Mouse (Mus musculus): ENCODE measurements around the gene Chrm4.
A peak's percentile ranks its signal among the peaks of the same experiment; 100 is the strongest.

Gene Chrm4

DNA sequence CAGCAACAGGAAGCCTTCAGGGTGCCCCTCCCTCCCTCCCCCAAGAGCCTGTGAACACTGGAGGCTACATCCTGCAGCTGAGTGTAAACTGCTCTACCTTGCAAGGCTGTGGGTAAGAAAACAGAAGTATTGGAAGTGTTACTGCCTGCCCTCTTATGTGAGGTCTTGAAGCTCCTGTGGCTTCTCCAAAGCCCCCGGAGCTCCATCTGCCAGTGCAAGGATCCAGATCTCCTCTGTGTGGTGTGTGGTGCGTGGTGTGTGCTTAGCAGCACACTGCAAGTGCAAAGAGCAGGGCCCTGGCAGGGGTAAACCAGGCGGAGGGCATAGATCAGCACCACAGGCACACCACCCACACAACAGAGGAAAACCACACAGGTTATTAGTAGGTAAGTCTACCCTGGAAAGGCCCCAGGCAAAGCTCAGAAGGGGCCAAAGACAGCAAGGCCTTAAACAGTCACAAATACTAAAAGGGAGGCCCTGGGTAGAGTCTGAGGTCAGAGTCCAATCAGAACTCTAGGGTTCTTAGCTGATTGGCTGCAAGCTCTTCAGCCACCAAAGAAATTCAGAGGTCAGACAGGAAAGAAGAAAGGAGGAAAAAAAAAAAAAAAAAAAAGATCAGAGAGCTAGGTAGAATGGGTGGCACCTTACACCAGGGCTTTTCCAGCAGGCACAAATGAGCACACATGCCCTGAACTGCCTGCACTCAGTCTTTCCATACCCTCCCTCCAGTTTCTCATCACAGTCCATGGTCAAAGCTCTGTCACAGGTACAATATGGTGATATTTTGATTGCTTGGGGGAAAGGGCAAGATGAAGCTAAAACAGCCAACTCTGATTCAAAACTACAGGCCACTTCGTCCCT lies 35.1 kb downstream of the Chrm4 start:
- no peak for TF ChIP-seq GATA4 (IDR thresholded peaks at IDR 0.05; ENCODE audit: insufficient replicate concordance, low read length)

DNA sequence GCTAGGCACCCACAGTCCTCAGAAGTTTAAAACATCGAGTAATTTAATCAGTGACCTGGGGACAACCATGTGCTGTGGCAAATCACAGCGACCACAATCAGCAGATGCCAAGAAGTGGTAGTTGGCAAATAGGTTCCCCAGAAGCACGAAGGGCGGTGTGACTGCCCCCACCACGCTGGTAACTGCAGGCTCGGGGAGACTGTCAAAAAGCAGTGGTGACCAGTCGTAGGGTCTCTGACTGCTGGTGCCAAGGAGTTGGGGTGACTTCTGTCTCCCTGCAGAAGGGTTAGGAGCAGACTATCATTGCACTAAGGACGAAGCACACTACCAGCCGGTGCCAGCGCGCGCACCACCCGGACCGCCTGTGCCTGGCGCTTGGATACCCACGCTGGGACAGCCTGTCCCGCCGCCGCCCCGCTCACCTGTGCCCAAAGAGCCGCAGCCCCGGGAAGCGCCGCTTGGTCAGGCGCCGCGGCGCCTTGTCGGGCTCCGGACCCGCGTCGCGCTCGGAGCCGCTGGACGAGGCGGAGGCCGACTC lies 35.9 kb downstream of the Chrm4 start:
- TF ChIP-seq GATA4 (IDR thresholded peaks at IDR 0.05; ENCODE audit: insufficient replicate concordance, low read length): no peak

DNA sequence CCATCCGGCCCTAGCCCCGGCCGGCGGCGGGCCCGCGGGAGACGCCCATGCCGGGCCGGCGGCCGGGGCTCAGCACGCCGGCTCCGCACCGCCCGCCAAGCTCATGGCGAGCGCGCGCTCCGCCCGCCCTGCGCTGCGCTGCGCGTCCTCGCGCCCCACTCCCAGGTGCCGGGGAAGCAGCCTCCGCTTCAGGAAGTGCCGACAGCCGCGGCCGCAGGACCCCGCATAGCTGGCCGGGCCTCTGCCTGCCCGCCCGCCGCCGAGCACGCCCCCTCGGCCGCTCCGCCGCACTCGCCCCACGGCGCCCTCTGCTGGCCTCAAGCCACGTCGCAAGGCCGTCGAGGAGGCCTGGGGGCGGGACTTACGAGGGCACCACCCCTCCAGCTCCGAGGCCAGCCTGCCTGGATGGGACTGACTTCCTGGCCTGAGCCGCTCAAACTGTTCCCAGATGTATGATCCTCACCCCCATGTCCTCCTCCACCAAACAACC lies 36.4 kb downstream of the Chrm4 start:
- no peak; the same call in 1 of the 2 replicates for TF ChIP-seq GATA4 (IDR thresholded peaks at IDR 0.05; ENCODE audit: insufficient replicate concordance, low read length)

DNA sequence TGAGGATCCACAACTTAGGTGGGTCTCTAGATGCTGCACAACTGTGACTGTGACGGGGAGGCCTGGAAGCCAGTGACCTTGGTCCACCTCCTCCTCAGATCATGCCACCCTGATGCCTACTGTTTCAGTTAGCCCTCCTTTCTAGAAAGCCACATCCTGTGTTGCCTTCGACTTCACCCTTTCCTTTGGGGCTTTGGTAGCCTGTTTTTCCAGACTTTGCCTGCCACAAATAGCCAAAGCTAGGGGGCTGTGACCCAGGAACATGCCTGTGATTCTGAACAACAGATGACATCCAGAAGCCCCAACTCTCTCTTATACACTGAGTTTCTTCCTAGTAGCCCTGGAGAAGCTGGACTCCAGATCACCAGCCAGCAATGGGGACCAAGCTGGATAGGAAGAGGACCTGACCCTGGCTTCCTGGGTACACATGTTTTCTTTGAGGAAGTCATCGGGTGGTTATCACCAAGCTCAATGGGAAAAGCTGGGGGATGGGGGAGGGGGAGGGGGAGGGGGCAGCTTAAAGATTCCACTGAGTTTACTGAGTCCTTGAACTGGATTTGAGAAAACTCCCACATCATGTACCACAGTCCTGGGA lies 37.7 kb downstream of the Chrm4 start:
- TF ChIP-seq GATA4 (IDR thresholded peaks at IDR 0.05; ENCODE audit: insufficient replicate concordance, low read length): no peak

DNA sequence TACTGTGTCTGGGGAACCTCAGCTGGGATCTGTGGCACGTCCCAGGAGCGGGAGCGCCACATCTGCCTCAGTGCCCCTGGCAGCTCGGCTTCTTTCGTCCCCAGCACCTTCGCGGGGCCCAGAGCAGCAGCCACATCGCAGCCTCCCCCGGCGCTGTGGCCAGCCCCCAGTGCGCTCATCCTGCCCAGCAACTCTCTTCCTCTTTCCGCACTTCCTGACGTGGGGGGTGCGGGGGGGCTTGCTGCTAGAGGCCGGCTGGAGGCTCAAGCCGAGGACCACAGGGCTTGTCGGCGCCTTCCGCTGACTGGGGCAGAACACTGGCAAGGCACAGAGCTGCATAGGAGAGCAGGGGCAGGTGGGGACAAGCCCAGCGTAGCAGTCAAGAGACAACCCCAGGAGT lies 38.4 kb downstream of the Chrm4 start:
- peak; percentile 50; the same call in 1 of the 2 replicates for TF ChIP-seq GATA4 (IDR thresholded peaks at IDR 0.05; ENCODE audit: insufficient replicate concordance, low read length)

DNA sequence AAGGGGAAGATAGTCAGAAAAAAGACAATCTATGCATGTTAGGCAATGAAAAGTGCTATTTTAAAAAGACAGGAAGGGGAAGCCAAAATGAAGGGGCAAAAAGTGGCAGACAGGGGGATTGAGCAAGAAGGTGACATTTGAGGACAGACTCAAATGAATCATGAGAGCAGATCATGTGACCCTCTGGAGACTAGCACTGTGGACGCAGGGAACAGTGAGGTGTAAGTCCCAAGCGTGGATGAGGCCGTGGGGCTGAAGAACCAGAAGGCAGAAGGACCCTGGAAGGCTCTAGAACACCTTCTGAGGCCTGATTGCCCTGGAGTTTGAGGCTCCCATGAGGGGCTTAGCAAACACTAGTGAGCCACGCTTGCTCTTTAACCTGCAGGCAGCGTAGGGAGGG lies 39.3 kb downstream of the Chrm4 start:
- TF ChIP-seq GATA4 (IDR thresholded peaks at IDR 0.05; ENCODE audit: insufficient replicate concordance, low read length): no peak

DNA sequence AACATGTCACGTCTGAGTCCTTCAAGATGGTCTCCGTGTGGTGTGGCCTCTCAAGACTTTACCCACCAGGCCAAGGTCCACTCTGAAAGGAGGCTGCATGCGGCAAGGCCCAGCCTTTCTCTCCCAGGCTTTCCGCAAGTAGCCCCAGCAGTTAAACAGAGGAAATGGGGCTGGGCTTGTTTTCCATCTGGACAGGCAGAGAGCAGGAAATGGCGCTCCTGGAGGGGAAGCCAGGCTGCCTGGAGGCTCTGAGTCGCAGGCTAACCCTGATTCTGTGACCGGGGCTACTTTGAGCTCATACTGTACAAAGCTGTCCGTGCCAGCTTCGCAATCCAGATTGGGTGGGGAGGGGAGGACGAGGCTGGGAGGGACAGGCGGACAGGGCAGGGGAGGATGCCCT lies 40.9 kb downstream of the Chrm4 start:
- no peak for TF ChIP-seq GATA4 (IDR thresholded peaks at IDR 0.05; ENCODE audit: insufficient replicate concordance, low read length)

DNA sequence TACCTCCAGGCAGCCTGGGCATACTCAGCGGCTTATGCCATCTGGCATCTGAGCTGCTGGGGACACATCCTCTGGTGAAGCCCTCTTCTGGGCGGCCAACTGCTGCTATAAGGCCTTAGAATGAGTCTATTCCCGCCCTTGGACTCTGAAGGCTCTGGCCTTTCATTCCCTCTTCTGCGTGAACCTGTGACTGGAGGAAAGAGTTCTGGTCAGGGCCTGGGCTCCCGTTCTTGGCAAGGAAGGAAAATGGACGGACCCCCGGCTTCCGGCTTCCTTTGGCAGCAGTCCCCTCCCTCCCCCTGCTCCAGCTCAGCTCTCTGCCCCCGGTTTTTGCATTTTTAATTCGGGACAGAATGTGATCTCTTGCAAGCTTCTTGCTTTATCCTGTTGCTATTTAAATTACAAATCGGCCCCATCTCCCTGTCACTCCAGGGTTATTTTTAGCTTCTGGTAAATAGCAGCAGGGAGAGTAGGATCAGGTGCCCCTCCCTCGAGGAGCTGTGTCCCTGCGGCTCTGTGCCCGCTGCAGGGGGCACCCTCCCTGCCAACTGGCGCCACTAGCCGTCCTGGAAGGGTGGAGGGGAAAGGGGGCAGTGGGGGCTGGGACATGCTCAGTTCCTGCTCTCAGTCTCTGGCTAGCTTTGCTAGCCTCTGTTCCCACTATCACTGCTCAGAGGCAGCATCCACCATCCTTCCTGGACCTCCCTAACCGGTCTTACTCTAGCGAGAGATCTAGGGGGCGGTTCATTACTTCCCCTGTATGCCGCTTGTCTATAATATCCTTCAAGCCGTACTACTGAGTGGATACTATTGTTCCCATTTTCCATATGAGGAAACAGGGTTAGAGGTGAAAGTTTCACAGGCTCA lies 44.4 kb downstream of the Chrm4 start:
- no peak for TF ChIP-seq GATA4 (IDR thresholded peaks at IDR 0.05; ENCODE audit: insufficient replicate concordance, low read length)

DNA sequence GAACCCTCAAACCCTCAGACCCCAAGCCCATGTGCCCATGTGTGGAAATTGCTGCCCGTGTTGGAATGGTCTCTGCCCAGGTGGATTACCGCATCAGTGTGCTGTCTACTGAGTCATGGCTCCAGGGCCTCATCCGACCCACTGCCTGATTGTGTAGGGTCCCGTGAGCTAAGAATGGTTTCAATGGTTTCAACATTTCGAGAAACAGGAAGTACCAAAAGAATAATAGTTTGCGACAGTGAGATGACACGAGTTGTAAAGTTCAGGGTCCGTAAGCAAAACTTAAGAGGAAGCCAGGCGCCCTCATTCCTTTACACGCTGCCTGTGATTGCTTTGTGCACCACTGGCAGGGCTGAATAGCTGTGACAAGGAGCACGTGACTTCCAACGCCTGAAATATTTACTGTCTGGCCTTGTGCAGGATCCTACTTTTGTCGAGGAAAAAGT lies 45.1 kb downstream of the Chrm4 start:
- no peak for TF ChIP-seq GATA4 (IDR thresholded peaks at IDR 0.05; ENCODE audit: insufficient replicate concordance, low read length)

DNA sequence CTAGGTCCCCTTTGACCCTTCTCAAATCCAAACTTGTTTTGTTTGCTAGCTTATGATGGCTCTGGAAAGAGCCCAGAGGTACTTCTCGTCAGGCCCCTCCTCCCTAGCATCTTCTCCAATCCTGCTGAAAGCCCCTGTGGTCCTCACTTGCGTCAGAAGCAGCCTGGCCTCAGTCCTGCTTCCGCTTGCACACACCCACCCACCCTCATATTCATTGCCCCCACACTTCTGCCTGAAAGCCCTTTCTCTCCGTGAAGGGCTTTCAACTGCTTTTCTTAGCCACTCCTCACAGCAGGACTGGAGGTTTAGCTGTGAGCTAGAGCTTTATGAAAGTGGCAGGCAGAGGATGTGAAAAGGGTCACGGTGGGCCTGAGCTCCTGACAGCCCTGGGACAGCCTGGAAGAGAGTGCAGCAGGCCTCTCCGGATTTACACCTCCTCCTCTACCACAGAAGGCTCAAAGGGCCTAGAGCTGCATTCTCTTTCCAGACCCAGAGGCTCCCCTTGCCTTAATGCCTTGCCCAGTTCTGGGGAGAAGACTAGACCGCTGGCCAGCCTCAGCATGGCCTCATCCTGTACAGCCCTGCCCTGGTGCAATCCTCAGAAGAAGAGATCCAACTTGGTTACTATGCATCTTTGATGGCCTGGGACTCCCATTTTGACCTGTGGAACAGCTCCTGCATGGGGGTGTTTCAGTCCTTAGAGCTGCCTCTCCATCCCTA lies 46.5 kb downstream of the Chrm4 start:
- no peak for TF ChIP-seq GATA4 (IDR thresholded peaks at IDR 0.05; ENCODE audit: insufficient replicate concordance, low read length)

DNA sequence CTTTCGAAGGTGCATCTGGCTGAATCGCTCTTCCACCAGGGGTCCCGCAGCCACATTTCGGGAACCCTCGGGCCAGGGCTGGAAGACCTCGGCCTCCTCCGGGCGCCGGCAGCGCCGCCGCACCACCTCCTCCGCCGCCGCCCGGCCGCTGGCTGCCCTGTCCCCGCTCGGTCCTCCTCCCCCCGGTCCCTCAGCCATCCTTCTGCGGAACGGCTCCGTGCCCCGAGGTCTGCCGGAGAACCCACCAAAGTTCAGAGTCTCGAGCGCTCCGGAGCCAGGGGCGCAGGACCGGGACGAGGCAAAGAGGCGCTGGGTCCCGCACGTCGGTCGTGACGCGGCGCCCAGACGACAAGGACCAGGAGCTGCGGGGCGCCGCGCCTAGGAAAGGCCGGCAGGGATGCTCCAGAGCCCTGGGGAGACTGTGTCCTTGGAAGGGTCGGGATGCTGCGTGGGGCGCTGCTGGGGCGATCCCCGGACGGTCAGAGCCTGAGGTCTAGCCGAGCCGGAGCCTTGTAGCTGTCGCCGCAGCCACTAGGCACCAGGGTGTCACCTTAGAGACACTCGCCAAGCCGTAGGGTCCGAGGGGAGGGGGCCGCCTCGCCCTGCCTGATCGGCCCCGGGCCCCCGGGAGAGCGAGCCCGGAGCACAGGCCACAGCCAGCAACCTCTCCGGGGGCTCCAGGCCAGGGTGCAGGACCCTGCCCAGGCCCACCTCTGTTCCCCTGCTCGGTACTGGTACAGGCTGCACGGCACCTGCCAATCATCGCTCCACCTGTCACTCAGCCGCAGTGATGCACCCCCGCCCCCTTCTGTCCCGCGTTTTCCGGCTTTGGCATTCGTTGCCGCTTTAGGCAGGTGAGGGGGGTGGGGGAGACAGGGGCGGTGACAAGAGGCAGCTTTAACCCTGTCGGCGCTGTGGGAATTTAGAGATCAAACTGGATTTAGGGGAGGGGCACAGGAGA lies 48.8 kb downstream of the Chrm4 start, which contains the start of gene Dgkz:
TSS of gene Dgkz (minus strand) at position 284 of the 961 bp plus-strand sequence.
- TF ChIP-seq GATA4 (IDR thresholded peaks at IDR 0.05; ENCODE audit: insufficient replicate concordance, low read length): no peak

DNA sequence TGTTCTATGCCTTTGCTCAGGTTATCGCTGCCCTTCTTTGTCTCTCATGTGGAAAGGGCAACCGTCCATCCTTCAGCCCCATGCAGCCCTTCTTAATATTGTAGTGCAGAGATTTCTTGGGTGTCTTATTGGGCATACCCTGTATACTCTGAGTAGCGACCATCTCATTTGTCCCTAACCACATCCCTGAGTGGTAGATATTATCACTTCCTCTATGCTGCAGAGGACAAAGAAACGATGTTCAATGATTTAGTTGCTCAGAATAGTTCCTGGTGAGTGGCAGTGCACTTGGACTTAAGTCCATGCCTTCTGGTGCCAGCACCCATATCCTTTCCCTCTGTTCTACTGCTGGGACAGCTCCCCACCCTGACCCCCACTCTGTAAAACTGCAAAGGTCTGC lies 50.9 kb downstream of the Chrm4 start:
- no peak for TF ChIP-seq GATA4 (IDR thresholded peaks at IDR 0.05; ENCODE audit: insufficient replicate concordance, low read length)
